Comparison of ENCODE assay signal across 16 mouse cellular contexts in the genomic region with DNA sequence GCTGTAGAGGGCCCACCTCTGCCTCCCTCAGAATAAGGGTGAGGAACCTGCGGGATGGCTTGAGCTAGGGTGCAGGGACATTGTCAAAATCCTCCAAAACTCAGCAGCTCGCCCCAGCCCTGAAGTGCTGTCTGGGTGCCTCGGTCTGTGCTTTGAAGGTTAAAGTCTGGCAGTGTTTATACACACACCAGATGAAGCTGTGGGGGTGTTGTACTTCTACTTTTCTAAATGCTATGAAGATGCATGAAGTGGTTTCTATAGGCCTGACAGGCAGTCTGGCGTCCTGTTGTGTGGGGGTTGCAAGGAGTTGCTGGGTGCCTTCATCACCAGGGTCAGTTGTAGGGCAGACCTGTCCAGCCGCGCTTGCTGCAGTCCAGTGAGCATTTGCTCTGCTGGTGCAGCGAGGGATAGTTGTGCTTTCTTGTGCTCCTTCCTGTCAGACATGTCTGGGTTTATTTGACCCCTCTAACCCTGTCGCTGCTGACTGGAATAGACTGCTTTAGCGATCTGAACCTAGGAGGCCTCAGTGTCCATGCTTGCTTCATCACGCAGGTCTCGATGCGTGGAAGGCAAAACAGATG. TPM values are rescaled to one million over a fixed set of nuclear protein-coding genes. Genes with fewer than 3 reads are reported as not detected.
DNase-seq lines count a peak whose midpoint lies in the region; ATAC-seq and TF ChIP-seq lines count a peak whose summit lies in the region.
"Had no signal": no experiment of that assay in that cellular context is flagged by ENCODE, and none has a peak within 500 bp of the region (broad histone marks: within the 10 kb centered on the region; RNA-seq: fewer than 3 reads in every experiment).

No protein-coding gene starts in this region.

- no peak for ATAC-seq in heart, postnatal 0 days (ENCODE audit: insufficient read depth, low read depth)
- ATAC-seq in neural tube, embryonic 15.5 days (ENCODE audit: low FRiP score), result no peak
- ATAC-seq in kidney, postnatal 0 days (replicated peaks; ENCODE audit: low FRiP score, low read depth), result peak; percentile 55; the same call in 1 of the 2 replicates
- ATAC-seq: CD4-positive, CD25-positive, alpha-beta regulatory T cell, adult 4 months; forebrain, embryonic 15.5 days had no signal

- H3K4me2 ChIP-seq in heart, postnatal 0 days (ENCODE audit: low read depth, low read length), result no peak overlapping the region
- H3K4me2 ChIP-seq in neural tube, embryonic 15.5 days, result no peak overlapping the region
- H3K4me2 ChIP-seq in kidney, postnatal 0 days (ENCODE audit: low read length), result no peak overlapping the region
- H3K4me2 ChIP-seq: forebrain, embryonic 15.5 days; hindbrain, embryonic 15.5 days had no signal

- no peaks in the 10 kb centered on the region for H3K27me3 ChIP-seq in heart, postnatal 0 days (ENCODE audit: control insufficient read depth, insufficient read depth, low read length)
- no peaks in the 10 kb centered on the region for H3K27me3 ChIP-seq in neural tube, embryonic 15.5 days (replicated peaks)
- no peaks in the 10 kb centered on the region for H3K27me3 ChIP-seq in kidney, postnatal 0 days (ENCODE audit: insufficient read depth, low read length)
- no peaks in the 10 kb centered on the region for H3K27me3 ChIP-seq in forebrain, embryonic 10.5 days (ENCODE audit: poor library complexity, severe bottlenecking)
- H3K27me3 ChIP-seq: forebrain, embryonic 15.5 days; hindbrain, embryonic 15.5 days; megakaryocyte, embryonic 14.5 days had no signal

- WGBS in heart, postnatal 0 days, result 44% methylated on average over 12 of the region's 12 CpGs
- 81% methylated on average over 12 of the region's 12 CpGs for WGBS in neural tube, embryonic 15.5 days
- 26% methylated on average over 12 of the region's 12 CpGs for WGBS in kidney, postnatal 0 days
- WGBS in forebrain, embryonic 10.5 days, result 81% methylated on average over 12 of the region's 12 CpGs

- H3K4me1 ChIP-seq in heart, postnatal 0 days (ENCODE audit: control insufficient read depth, insufficient read depth), result peaks cover 11% of the 10 kb centered on the region
- H3K4me1 ChIP-seq in neural tube, embryonic 15.5 days, result peaks cover 10% of the 10 kb centered on the region; the same call in 1 of the 2 replicates
- peaks cover 9% of the 10 kb centered on the region for H3K4me1 ChIP-seq in kidney, postnatal 0 days (replicated peaks; ENCODE audit: insufficient read depth, low read length)
- H3K4me1 ChIP-seq in forebrain, embryonic 10.5 days, result peaks cover 21% of the 10 kb centered on the region
- H3K4me1 ChIP-seq: forebrain, embryonic 15.5 days had no signal

- no peak for TF ChIP-seq CTCF in heart, postnatal 0 days (IDR thresholded peaks at IDR 0.05; ENCODE audit: low read depth)
- TF ChIP-seq CTCF in kidney, postnatal 0 days (IDR thresholded peaks at IDR 0.05; ENCODE audit: low read depth), result no peak

- no peak for DNase-seq in heart, postnatal 0 days (ENCODE audit: low spot score)
- no peak for DNase-seq in heart, postnatal 10 days
- peak; percentile 26 for DNase-seq in neural tube, embryonic 10.5 days (ENCODE audit: extremely low spot score, low spot score)
- peak; percentile 54 for DNase-seq in kidney, postnatal 0 days (ENCODE audit: low spot score)
- DNase-seq in spleen, postnatal 4 days (ENCODE audit: low spot score in 2 of 2), result no peak
- no peak for DNase-seq in forebrain, embryonic 10.5 days (ENCODE audit: extremely low spot score, low spot score)
- DNase-seq: cerebellum, adult 9-11 months; gastrocnemius, postnatal 10 days; thymus, postnatal 36 days had no signal

- H3K36me3 ChIP-seq in heart, postnatal 0 days (replicated peaks; ENCODE audit: control insufficient read depth, insufficient read depth, low read length), result 0 out of 2 replicates have a peak, but pooled peaks cover 4% of the 10 kb centered on the region
- no peaks in the 10 kb centered on the region for H3K36me3 ChIP-seq in neural tube, embryonic 15.5 days
- H3K36me3 ChIP-seq in kidney, postnatal 0 days (ENCODE audit: insufficient read depth, low read length), result no peaks in the 10 kb centered on the region
- H3K36me3 ChIP-seq in forebrain, embryonic 10.5 days (replicated peaks), result peaks cover 10% of the 10 kb centered on the region; the same call in 1 of the 2 replicates
- H3K36me3 ChIP-seq: forebrain, embryonic 15.5 days; hindbrain, embryonic 15.5 days had no signal

- peak overlapping the region; percentile 58 for H3K27ac ChIP-seq in heart, postnatal 0 days (ENCODE audit: low read depth)
- no peak overlapping the region for H3K27ac ChIP-seq in neural tube, embryonic 15.5 days (replicated peaks)
- peak overlapping the region; percentile 67; the same call in 1 of the 2 replicates for H3K27ac ChIP-seq in kidney, postnatal 0 days
- H3K27ac ChIP-seq in forebrain, embryonic 10.5 days, result no peak overlapping the region
- H3K27ac ChIP-seq: forebrain, embryonic 15.5 days; hindbrain, embryonic 15.5 days; stomach, postnatal 0 days had no signal

- no peaks in the 10 kb centered on the region for H3K9me3 ChIP-seq in heart, postnatal 0 days (replicated peaks; ENCODE audit: control insufficient read depth, low read length)
- no peaks in the 10 kb centered on the region for H3K9me3 ChIP-seq in neural tube, embryonic 15.5 days (replicated peaks)
- H3K9me3 ChIP-seq in kidney, postnatal 0 days (replicated peaks; ENCODE audit: low read length), result no peaks in the 10 kb centered on the region
- no peaks in the 10 kb centered on the region for H3K9me3 ChIP-seq in forebrain, embryonic 10.5 days
- H3K9me3 ChIP-seq: forebrain, embryonic 15.5 days; hindbrain, embryonic 15.5 days; megakaryocyte, embryonic 14.5 days had no signal

- TF ChIP-seq EP300 in heart, postnatal 0 days (IDR thresholded peaks at IDR 0.05; ENCODE audit: low read depth), result no peak

- no peak overlapping the region for H3K4me3 ChIP-seq in heart, postnatal 0 days (ENCODE audit: low read depth, low read length)
- no peak overlapping the region for H3K4me3 ChIP-seq in neural tube, embryonic 15.5 days (replicated peaks)
- no peak overlapping the region for H3K4me3 ChIP-seq in kidney, postnatal 0 days (replicated peaks; ENCODE audit: low read depth, low read length)
- H3K4me3 ChIP-seq in forebrain, embryonic 10.5 days, result no peak overlapping the region
- H3K4me3 ChIP-seq: forebrain, embryonic 15.5 days; hindbrain, embryonic 15.5 days; megakaryocyte, embryonic 14.5 days; myocyte had no signal

- H3K9ac ChIP-seq in heart, postnatal 0 days (replicated peaks; ENCODE audit: low read depth, low read length), result no peak overlapping the region
- H3K9ac ChIP-seq in neural tube, embryonic 15.5 days (replicated peaks), result no peak overlapping the region
- no peak overlapping the region for H3K9ac ChIP-seq in kidney, postnatal 0 days (ENCODE audit: low read depth, low read length)
- H3K9ac ChIP-seq: forebrain, embryonic 15.5 days; hindbrain, embryonic 15.5 days had no signal

- intact Hi-C loops in heart, postnatal 10 days (cut with DNase I), result no loop called here

RNA-seq across cellular contexts. Expression of a gene that starts 37.3 kb away (rescaled TPM):
- 14.2 and 19.0 TPM in 2 replicates for total RNA-seq in heart, postnatal 0 days (2014; rRNA removed; ENCODE audit: low replicate concordance)
- polyA plus RNA-seq in heart, postnatal 0 days (2015; fragmentation: Nextera tagmentation; extraction: Ambion mirVana), result 4.4 and 5.1 TPM in 2 replicates
- total RNA-seq in heart, postnatal 10 days (2021), result 10 to 100 TPM; 25.3 to 27.9 TPM
- polyA plus RNA-seq in neural tube, embryonic 15.5 days (2015; fragmentation: Nextera tagmentation; extraction: Ambion mirVana), result 4.5 and 6.0 TPM in 2 replicates
- polyA plus RNA-seq in kidney, postnatal 0 days (2015; fragmentation: Nextera tagmentation; extraction: Ambion mirVana), result 9.9 and 10.1 TPM in 2 replicates
- polyA plus RNA-seq in forebrain, embryonic 10.5 days (2016; fragmentation: Nextera tagmentation; extraction: Ambion mirVana), result 7.0 and 8.4 TPM in 2 replicates

Comparison
In these comparisons a context has a peak if more than half of its experiments do, and no peak if none do; other contexts are left out.
1. DNase-seq: peak in neural tube, embryonic 10.5 days (single experiment) and kidney, postnatal 0 days (single experiment); none in heart, postnatal 0 days (single experiment), heart, postnatal 10 days (0 of 2), spleen, postnatal 4 days (0 of 2) and forebrain, embryonic 10.5 days (single experiment).
2. H3K27ac ChIP-seq: peak in heart, postnatal 0 days (single experiment) and kidney, postnatal 0 days (single experiment); none in neural tube, embryonic 15.5 days (single experiment) and forebrain, embryonic 10.5 days (single experiment).